Mouse (Mus musculus) embryonic facial prominence, embryonic 14.5 days (tissue): ENCODE measurements around the gene Tbc1d10c. TPM values are rescaled to one million over a fixed set of nuclear protein-coding genes. Genes with fewer than 3 reads are reported as not detected.

ENCODE experiments used
- ATAC-seq: fragments of 200-750 bp; cut with Nextera tagmentation; 2 replicates; pipeline ENCODE4 v1.8.0; 2017; ENCODE audit warnings: low read depth, moderate number of reproducible peaks, moderate TSS enrichment
- DNase-seq: peaks from one replicate; pipeline ENCODE4 v3.0.0-alpha.2; 2015; ENCODE audit warnings: low spot score
- H3K27ac ChIP-seq: fragments of 300-500 bp; sonication (generic); replicated peaks from 2 replicates; pipeline ENCODE4 v1.5.1; 2014; ENCODE audit warnings: low read depth, mild to moderate bottlenecking, low read length, moderate library complexity
- H3K27me3 ChIP-seq: fragments of 300-500 bp; sonication (generic); replicated peaks from 2 replicates; pipeline ENCODE4 v1.6.1; 2014; ENCODE audit warnings: low read length; ENCODE audit not compliant: control insufficient read depth, insufficient read depth
- H3K36me3 ChIP-seq: fragments of 300-500 bp; sonication (generic); 2 replicates; pipeline ENCODE4 v1.6.1; 2014; ENCODE audit warnings: low read length, mixed read lengths; ENCODE audit not compliant: control insufficient read depth, insufficient read depth
- H3K4me1 ChIP-seq: fragments of 300-500 bp; sonication (generic); 2 replicates; pipeline ENCODE4 v1.6.1; 2014; ENCODE audit warnings: antibody characterized with exemption, low read length; ENCODE audit not compliant: control insufficient read depth, insufficient read depth
- H3K4me2 ChIP-seq: fragments of 300-500 bp; sonication (generic); 2 replicates; pipeline ENCODE4 v1.6.1; 2014; ENCODE audit warnings: low read depth, mild to moderate bottlenecking, low read length, moderate library complexity, mixed read lengths
- H3K4me3 ChIP-seq: fragments of 300-500 bp; sonication (generic); 2 replicates; pipeline ENCODE4 v1.5.1; 2014; ENCODE audit warnings: low read depth, mild to moderate bottlenecking, low read length
- H3K9ac ChIP-seq: fragments of 300-500 bp; sonication (generic); 2 replicates; pipeline ENCODE4 v1.6.1; 2014; ENCODE audit warnings: low read depth, mild to moderate bottlenecking, low read length, moderate library complexity, mixed read lengths
- H3K9me3 ChIP-seq: fragments of 300-500 bp; sonication (generic); 2 replicates; pipeline ENCODE4 v1.6.1; 2016; ENCODE audit warnings: low read length; ENCODE audit not compliant: control insufficient read depth
- WGBS: fragments of 180-500 bp; shearing (Covaris S2); extraction: QIAGEN DNeasy Blood & Tissue Kit; methylation state at CpG from one replicate; pipeline ENCODE4 v1.1.7; 2014; 5-methylcytosine and 5-hydroxymethylcytosine counted together
- polyA plus RNA-seq: library from polyadenylated mRNA; unstranded; fragments of >200 nt; fragmentation: Nextera tagmentation; extraction: Ambion mirVana; gene quantifications from 2 replicates; pipeline ENCODE4 v1.2.1, GENCODE M21; 2014

Tbc1d10c gene
- polyA plus RNA-seq, 1 experiment from 2014 or later = 3.6 TPM

GRCm38 (mm10) chr19:4213524-4213974 is 22.5 kb upstream of the Tbc1d10c start:
- Histone ChIP-seq H3K4me3 (peak overlapping the region; percentile 86), H3K4me2 (peak overlapping the region; percentile 84), H3K27ac (peak overlapping the region; percentile 95), H3K4me1 (peaks cover 41% of the 10 kb centered on the region), H3K9me3 (no peaks in the 10 kb centered on the region), H3K36me3 (no peaks in the 10 kb centered on the region), H3K27me3 (no peaks in the 10 kb centered on the region), H3K9ac (peak overlapping the region; percentile 92)
- ATAC-seq (no peak), DNase-seq (no peak)
- whole genome bisulfite sequencing = 15% methylated on average over 9 of the region's 9 CpGs

DNA sequence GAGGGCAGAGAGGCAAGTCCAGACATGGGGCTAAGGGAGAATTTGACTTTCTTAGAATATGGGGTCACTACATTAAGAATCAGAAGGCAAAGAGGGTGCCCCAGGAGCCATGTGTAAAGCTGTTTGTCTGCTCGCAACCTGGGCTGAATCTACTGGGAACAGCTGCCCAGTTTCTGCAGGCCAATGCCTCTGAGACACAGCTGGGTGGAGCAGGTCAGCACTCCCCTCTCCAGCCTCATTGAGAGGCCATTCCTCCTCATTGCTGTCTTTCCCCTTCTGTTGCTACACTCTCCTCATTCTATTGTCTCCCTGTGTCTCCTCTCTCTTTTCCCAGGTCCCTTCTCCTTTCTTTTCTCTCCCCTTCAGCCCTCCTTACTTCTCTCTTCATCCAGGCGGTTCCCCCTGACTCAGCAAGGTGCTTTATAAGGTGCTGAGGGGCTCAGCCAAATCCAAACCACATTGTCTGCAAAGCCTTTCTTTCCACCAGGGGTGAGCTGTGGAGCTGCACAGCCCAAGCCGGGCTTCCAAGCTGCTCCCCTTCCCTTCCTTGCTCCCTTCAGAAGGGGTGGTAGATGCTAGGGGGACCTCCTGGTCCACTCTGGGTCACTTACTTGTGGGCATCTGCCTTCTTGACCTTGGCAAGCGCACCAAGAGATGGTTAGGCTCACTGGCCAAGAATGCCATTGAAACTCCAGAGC is 21.0 kb upstream of the Tbc1d10c start:
- Histone ChIP-seq H3K4me3 (no peak overlapping the region), H3K36me3 (no peaks in the 10 kb centered on the region), H3K27ac (no peak overlapping the region), H3K4me2 (peak overlapping the region; percentile 84; the same call in 1 of the 2 replicates), H3K4me1 (peaks cover 28% of the 10 kb centered on the region), H3K9ac (0 out of 2 replicates have a peak overlapping the region, but pooled peaks have one; percentile 3), H3K9me3 (no peaks in the 10 kb centered on the region), H3K27me3 (no peaks in the 10 kb centered on the region)
- DNase-seq (no peak), ATAC-seq (no peak)
- 20% methylated on average over 4 of the region's 4 CpGs for WGBS

GRCm38 (mm10) chr19:4208563-4208962 is 17.5 kb upstream of the Tbc1d10c start:
- no peak overlapping the region for H3K9ac ChIP-seq
- no peaks in the 10 kb centered on the region for H3K9me3 ChIP-seq
- H3K27me3 ChIP-seq = no peaks in the 10 kb centered on the region
- H3K4me2 ChIP-seq = no peak overlapping the region
- DNase-seq = no peak
- H3K27ac ChIP-seq = no peak overlapping the region
- peaks cover 16% of the 10 kb centered on the region for H3K4me1 ChIP-seq
- 71% methylated on average over 5 of the region's 5 CpGs for WGBS
- ATAC-seq = no peak
- no peak overlapping the region for H3K4me3 ChIP-seq
- H3K36me3 ChIP-seq = no peaks in the 10 kb centered on the region

DNA sequence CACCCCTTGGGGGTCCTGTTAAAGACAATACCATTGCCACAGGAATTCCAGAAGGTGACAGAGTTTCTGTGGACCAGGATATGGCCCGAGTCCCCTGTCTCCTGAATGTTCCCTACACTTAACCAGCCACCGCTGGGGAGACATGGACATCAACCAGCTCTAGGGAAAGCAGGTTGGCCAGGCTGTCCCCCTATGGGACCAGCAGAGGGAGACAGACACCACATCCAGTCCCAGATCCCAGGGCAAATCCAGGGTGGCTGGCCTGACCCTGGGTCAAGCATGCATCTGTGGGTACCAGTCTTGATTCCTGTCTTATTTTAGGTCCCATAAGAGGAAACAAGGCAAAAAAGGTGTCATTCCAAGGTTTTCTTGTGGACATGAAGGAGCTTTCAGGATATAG is 15.9 kb upstream of the Tbc1d10c start:
- H3K9me3 ChIP-seq = no peaks in the 10 kb centered on the region
- peaks cover 7% of the 10 kb centered on the region; the same call in 1 of the 2 replicates for H3K4me1 ChIP-seq
- H3K36me3 ChIP-seq = no peaks in the 10 kb centered on the region
- H3K27me3 ChIP-seq = no peaks in the 10 kb centered on the region
- no peak overlapping the region for H3K9ac ChIP-seq
- DNase-seq = no peak
- no peak overlapping the region for H3K4me3 ChIP-seq
- H3K27ac ChIP-seq = no peak overlapping the region
- WGBS = 0% methylated on average over 2 of the region's 2 CpGs
- ATAC-seq = 0 out of 2 replicates have a peak, but pooled peaks have one; percentile 50
- H3K4me2 ChIP-seq = no peak overlapping the region

- no peaks in the 10 kb centered on the region for H3K9me3 ChIP-seq
- H3K4me2 ChIP-seq = no peak overlapping the region
- H3K27me3 ChIP-seq = no peaks in the 10 kb centered on the region
- H3K4me1 ChIP-seq = peaks cover 14% of the 10 kb centered on the region
- no peak overlapping the region for H3K4me3 ChIP-seq
- ATAC-seq (no peak), DNase-seq (no peak)
- H3K27ac ChIP-seq = no peak overlapping the region
- H3K36me3 ChIP-seq = peaks cover 5% of the 10 kb centered on the region; the same call in 1 of the 2 replicates
- 60% methylated on average over 4 of the region's 4 CpGs for WGBS
- no peak overlapping the region for H3K9ac ChIP-seq
Measured at GRCm38 (mm10) chr19:4204889-4205288, 13.8 kb upstream of the Tbc1d10c start.

GRCm38 (mm10) chr19:4203604-4204326 is 12.7 kb upstream of the Tbc1d10c start:
- Histone ChIP-seq H3K4me1 (peaks cover 14% of the 10 kb centered on the region), H3K9me3 (no peaks in the 10 kb centered on the region), H3K27ac (no peak overlapping the region), H3K4me2 (no peak overlapping the region), H3K4me3 (no peak overlapping the region), H3K27me3 (no peaks in the 10 kb centered on the region), H3K36me3 (peaks cover 16% of the 10 kb centered on the region), H3K9ac (no peak overlapping the region)
- DNase-seq (no peak), ATAC-seq (no peak)
- 61% methylated on average over 13 of the region's 13 CpGs for WGBS

DNA sequence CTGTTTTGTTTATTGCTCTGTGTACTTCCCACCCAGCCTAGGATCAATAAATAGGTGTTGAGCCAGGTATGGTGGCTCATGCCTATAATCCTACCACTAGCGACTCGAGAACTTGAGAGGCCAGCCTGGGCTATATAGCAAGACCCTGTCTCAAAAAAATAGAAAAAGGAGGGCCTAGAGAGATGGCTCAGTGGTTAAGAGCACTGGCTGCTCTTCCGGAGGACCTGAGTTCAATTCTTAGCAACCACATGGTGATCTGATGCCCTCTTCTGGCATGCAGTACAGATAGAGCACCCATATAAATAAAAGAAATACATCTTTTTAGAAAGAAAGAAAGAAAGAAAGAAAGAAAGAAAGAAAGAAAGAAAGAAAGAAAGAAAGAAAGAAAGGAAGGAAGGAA is 12.1 kb upstream of the Tbc1d10c start:
- peaks cover 14% of the 10 kb centered on the region for H3K4me1 ChIP-seq
- H3K9ac ChIP-seq = no peak overlapping the region
- 61% methylated on average over 3 of the region's 3 CpGs for WGBS
- H3K27me3 ChIP-seq = no peaks in the 10 kb centered on the region
- no peak overlapping the region for H3K4me2 ChIP-seq
- H3K36me3 ChIP-seq = peaks cover 22% of the 10 kb centered on the region
- no peak overlapping the region for H3K27ac ChIP-seq
- no peak for ATAC-seq
- H3K4me3 ChIP-seq = no peak overlapping the region
- no peaks in the 10 kb centered on the region for H3K9me3 ChIP-seq
- no peak for DNase-seq

DNA sequence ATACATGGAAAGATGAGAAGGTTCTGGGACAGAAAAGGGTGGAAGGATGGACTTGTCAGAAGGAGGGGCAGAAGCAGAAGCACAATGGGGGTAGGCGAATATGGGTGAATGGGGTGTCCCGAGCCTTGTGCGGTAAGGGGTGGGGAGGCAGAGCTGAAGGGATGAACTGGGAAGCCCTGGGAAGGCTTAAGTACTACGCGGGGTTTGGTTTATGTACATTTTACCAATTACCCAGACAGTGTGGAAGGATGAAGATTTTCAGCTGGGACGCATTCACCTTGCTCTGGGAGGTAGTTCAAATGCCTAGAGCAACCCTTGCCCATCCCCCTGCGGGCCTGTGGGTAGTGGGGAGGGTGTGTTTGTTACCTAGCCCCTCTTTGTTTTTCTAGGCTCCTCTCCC is 11.1 kb upstream of the Tbc1d10c start:
- Histone ChIP-seq H3K36me3 (peaks cover 31% of the 10 kb centered on the region), H3K4me3 (peak overlapping the region; percentile 61), H3K27ac (no peak overlapping the region), H3K27me3 (no peaks in the 10 kb centered on the region), H3K4me2 (peak overlapping the region; percentile 92), H3K9ac (peak overlapping the region; percentile 74), H3K4me1 (peaks cover 14% of the 10 kb centered on the region), H3K9me3 (no peaks in the 10 kb centered on the region)
- no peak for DNase-seq
- 21% methylated on average over 7 of the region's 7 CpGs for WGBS
- ATAC-seq = no peak
